Mouse (Mus musculus) liver, embryonic 14.5 days (tissue): Measurements from ENCODE around the gene L3mbtl1.

Experiments
- CTCF ChIP-seq: IDR thresholded peaks from 2 replicates; pipeline ENCODE4 v1.5.1; 2016; ENCODE audit warnings: antibody characterized with exemption, low read depth, control low read depth
- EP300 ChIP-seq: IDR thresholded peaks from 2 replicates; pipeline ENCODE4 v1.6.1; 2016; ENCODE audit warnings: antibody characterized with exemption, low read depth

- TF ChIP-seq CTCF (no peak), EP300 (no peak)
Measured at GRCm38 (mm10) chr2:162929704-162930103, 13.6 kb upstream of the L3mbtl1 start.
